8 mouse cellular contexts compared by ENCODE assay signal in the genomic region with DNA sequence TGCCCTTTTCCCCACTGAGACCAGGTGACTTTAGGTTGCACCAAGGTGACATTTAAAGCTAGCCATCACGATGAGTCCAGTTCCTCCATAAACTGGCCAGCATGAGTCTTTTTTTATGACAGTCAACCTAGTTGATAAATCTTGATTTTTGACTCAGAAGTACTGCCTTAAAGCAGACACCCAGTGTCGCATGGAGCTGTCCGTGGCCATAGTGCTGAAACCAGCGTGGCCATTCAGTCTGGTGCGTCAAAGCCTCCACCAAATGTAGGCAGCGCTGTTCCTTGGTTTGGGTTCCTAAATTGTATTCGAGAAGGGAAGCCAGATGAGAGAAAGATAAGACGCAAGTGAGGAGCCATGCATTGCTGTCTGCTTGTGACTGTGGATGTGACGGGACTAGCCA. TPM values are rescaled to one million over a fixed set of nuclear protein-coding genes. Genes with fewer than 3 reads are reported as not detected.
DNase-seq lines count a peak whose midpoint lies in the region; ATAC-seq and TF ChIP-seq lines count a peak whose summit lies in the region.

No protein-coding gene starts in this region.

- no peaks in the 10 kb centered on the region for H3K27me3 ChIP-seq in thymus, adult 2 months (ENCODE audit: control insufficient read depth, insufficient read depth, low read length)
- no peaks in the 10 kb centered on the region for H3K27me3 ChIP-seq in hindbrain, postnatal 0 days (ENCODE audit: insufficient read depth, low read length)

- ATAC-seq in hindbrain, postnatal 0 days, result no peak
- no peak for ATAC-seq in frontal cortex, adult (ENCODE audit: low TSS enrichment)

- no peaks in the 10 kb centered on the region for H3K36me3 ChIP-seq in thymus, adult 2 months (ENCODE audit: control insufficient read depth, insufficient read depth, low read length)
- no peaks in the 10 kb centered on the region for H3K36me3 ChIP-seq in hindbrain, postnatal 0 days (ENCODE audit: insufficient read depth, low read length)

- intact Hi-C loops in gastrocnemius, adult 2 months (cut with DNase I), result no loop called here
- intact Hi-C loops in gastrocnemius, postnatal 36 days (cut with DNase I), result no loop called here

- no peak overlapping the region for H3K9ac ChIP-seq in hindbrain, postnatal 0 days (replicated peaks; ENCODE audit: low read length)

- no peak for TF ChIP-seq POLR2A in thymus, adult 2 months (IDR thresholded peaks at IDR 0.05; ENCODE audit: control insufficient read depth, extremely low read depth, insufficient read depth, low read length, poor library complexity)

- no peak overlapping the region for H3K4me3 ChIP-seq in gastrocnemius, adult 2 months
- no peak overlapping the region for H3K4me3 ChIP-seq in thymus, adult 2 months (ENCODE audit: control insufficient read depth, insufficient read depth, low read length)
- no peak overlapping the region for H3K4me3 ChIP-seq in hindbrain, postnatal 0 days (ENCODE audit: low read length)

- no peak overlapping the region for H3K4me2 ChIP-seq in hindbrain, postnatal 0 days (ENCODE audit: low read depth, low read length)

- peak; percentile 27 for DNase-seq in gastrocnemius, adult 2 months
- DNase-seq in gastrocnemius, postnatal 36 days, result no peak
- peak; percentile 38 for DNase-seq in thymus, adult 2 months
- DNase-seq in thymus, adult 18-20 months, result no peak
- peak; percentile 60 for DNase-seq in hindbrain, postnatal 0 days (ENCODE audit: low spot score)
- DNase-seq in lung, postnatal 4 days, result peak; percentile 73 to 76
- peak; percentile 38 to 57 for DNase-seq in urinary bladder, postnatal 36 days (ENCODE audit: low spot score in 2 of 2)

- H3K27ac ChIP-seq in gastrocnemius, adult 2 months, result no peak overlapping the region
- no peak overlapping the region for H3K27ac ChIP-seq in thymus, adult 2 months (ENCODE audit: control insufficient read depth, insufficient read depth, low read length)
- H3K27ac ChIP-seq in hindbrain, postnatal 0 days, result no peak overlapping the region

- 17% methylated on average over 9 of the region's 9 CpGs for WGBS in thymus, adult 2 months
- 25% methylated on average over 9 of the region's 9 CpGs for WGBS in hindbrain, postnatal 0 days

- H3K9me3 ChIP-seq in hindbrain, postnatal 0 days (ENCODE audit: low read length), result no peaks in the 10 kb centered on the region

- H3K4me1 ChIP-seq in thymus, adult 2 months (replicated peaks; ENCODE audit: control insufficient read depth, insufficient read depth, low read length), result no peaks in the 10 kb centered on the region
- H3K4me1 ChIP-seq in hindbrain, postnatal 0 days (ENCODE audit: insufficient read depth, low read length), result no peaks in the 10 kb centered on the region

- TF ChIP-seq CTCF in gastrocnemius, adult 2 months (IDR thresholded peaks at IDR 0.05), result no peak
- TF ChIP-seq CTCF in thymus, adult 2 months (IDR thresholded peaks at IDR 0.05; ENCODE audit: borderline replicate concordance, control insufficient read depth, extremely low read depth, insufficient read depth, low read length, poor library complexity), result no peak
- 0 out of 2 replicates have a peak, but pooled peaks have one; percentile 16 for TF ChIP-seq CTCF in hindbrain, postnatal 0 days (IDR thresholded peaks at IDR 0.05; ENCODE audit: low read depth)

RNA-seq across cellular contexts. Expression of gene Fam210b, which starts 24.5 kb away (rescaled TPM):
- total RNA-seq in gastrocnemius, adult 2 months (2021), result 1 to 10 TPM; 5.0 to 6.4 TPM
- total RNA-seq in gastrocnemius, postnatal 36 days (2021), result 1 to 10 TPM; 3.9 to 4.6 TPM
- polyA plus RNA-seq in thymus, adult 2 months (2012; rRNA removed), result 6.0 and 6.9 TPM in 2 replicates
- 10.9 and 11.8 TPM in 2 replicates for total RNA-seq in hindbrain, postnatal 0 days (2014; rRNA removed)
- polyA plus RNA-seq in hindbrain, postnatal 0 days (2015; fragmentation: Nextera tagmentation; extraction: Ambion mirVana), result 23.0 and 23.1 TPM in 2 replicates

RNA-seq across cellular contexts. Expression of gene Aurka, which starts 49.5 kb away (rescaled TPM):
- total RNA-seq in gastrocnemius, adult 2 months (2021), result 1 to 10 TPM; 4.4 to 9.9 TPM
- 1 to 10 TPM; 4.1 to 6.6 TPM for total RNA-seq in gastrocnemius, postnatal 36 days (2021)
- 47.7 and 52.1 TPM in 2 replicates for polyA plus RNA-seq in thymus, adult 2 months (2012; rRNA removed)
- total RNA-seq in hindbrain, postnatal 0 days (2014; rRNA removed), result 10.4 and 13.7 TPM in 2 replicates
- polyA plus RNA-seq in hindbrain, postnatal 0 days (2015; fragmentation: Nextera tagmentation; extraction: Ambion mirVana), result 10.9 and 12.9 TPM in 2 replicates

RNA-seq across cellular contexts. Expression of gene Cstf1, which starts 49.6 kb away (rescaled TPM):
- total RNA-seq in gastrocnemius, adult 2 months (2021), result 10 to 100 TPM; 17.0 to 20.6 TPM
- 10 to 100 TPM; 16.6 to 19.3 TPM for total RNA-seq in gastrocnemius, postnatal 36 days (2021)
- 79.1 and 97.7 TPM in 2 replicates for polyA plus RNA-seq in thymus, adult 2 months (2012; rRNA removed)
- 40.1 and 47.1 TPM in 2 replicates for total RNA-seq in hindbrain, postnatal 0 days (2014; rRNA removed)
- 25.6 and 27.6 TPM in 2 replicates for polyA plus RNA-seq in hindbrain, postnatal 0 days (2015; fragmentation: Nextera tagmentation; extraction: Ambion mirVana)

Comparison
In these comparisons a context has a peak if more than half of its experiments do, and no peak if none do; other contexts are left out.
1. DNase-seq: peak in gastrocnemius, adult 2 months (single experiment), thymus, adult 2 months (single experiment), hindbrain, postnatal 0 days (single experiment), lung, postnatal 4 days (2 of 2) and urinary bladder, postnatal 36 days (2 of 2); none in gastrocnemius, postnatal 36 days (0 of 2) and thymus, adult 18-20 months (0 of 2).